Mouse (Mus musculus) lung, postnatal 4 days (tissue): ENCODE results near the gene Rundc3a.
"Not testable (repeated sequence)": the region's sequence is repeated elsewhere in the genome, so short reads cannot be mapped to it uniquely, and the experiment has no call there.

Experiments
- DNase-seq, 2 experiments: peaks; one replicate each; pipeline ENCODE4 v3.0.0; 2021

Gene Rundc3a

DNA sequence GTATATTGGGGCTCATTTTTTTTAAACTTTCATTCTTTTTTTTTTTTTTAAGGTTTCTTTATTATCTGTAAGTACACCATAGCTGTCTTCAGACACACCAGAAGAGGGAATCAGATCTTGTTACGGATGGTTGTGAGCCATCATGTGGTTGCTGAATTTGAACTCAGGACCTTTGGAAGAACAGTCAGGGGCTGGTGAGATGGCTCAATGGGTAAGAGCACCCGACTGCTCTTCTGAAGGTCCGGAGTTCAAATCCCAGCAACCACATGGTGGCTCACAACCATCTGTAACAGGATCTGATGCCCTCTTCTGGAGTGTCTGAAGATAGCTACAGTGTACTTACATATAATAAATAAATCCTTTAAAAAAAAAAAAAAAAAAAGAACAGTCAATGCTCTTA, 17.1 kb downstream of the Rundc3a start:
- not testable (repeated sequence) for DNase-seq

DNA sequence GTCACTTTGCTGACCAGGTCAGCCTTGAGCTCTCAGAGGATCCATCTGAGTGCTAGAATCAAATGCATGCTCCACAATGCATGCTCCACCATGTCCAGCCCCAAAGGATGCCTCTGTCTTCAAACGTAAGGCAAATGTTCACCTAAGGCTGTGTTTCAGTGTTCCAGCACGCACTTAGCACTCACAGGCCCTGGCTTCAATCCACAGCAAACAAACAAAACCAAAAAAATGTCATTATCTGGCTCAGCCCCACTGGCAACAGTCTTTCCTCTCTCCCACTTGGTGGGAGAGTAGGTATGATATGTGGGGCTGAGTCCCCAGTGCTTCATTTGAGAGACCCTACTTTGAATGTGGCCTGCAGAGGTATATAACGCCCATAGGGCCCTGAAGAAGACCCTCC, 17.9 kb downstream of the Rundc3a start:
- no peak for DNase-seq

DNA sequence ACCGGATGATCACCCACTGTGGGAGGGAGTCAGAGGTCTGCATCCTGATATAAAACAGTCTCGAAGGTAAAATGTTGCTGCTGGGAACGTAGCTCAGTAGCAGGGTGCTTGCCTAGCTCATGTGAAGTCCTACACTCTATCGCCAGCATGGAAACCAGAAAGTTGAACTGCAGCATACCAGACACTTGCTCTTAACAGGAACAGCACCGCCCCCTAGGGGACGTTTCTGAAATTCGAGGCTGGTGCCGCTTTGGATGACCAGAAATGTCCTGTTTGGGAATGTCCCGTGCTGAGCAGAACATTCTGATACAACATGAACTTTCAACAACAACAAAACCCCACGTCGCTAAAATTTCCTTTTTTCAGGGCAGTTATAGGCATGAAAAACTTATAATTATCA, 18.5 kb downstream of the Rundc3a start:
- DNase-seq, result peak; percentile 88 to 93

DNA sequence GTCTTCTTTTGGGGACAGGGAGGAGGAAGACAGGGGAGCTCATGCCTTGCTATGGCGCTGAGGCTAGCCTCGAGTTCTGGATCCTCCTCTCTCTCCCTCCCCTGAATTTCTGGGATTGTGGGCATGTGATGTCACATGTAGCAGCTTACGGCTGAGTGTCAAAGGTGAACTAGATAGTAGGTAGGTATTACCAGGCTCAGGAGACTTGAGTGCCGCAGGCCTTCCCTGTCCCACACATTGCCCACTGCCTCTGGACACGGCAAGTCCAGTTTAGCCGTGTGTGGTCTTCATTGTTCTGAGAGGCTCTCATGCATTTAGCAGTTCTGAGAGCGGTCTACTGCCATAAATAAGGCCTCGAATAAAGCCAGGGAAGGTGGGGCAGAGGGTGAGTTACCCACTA, 19.9 kb downstream of the Rundc3a start:
- DNase-seq, result no peak

DNA sequence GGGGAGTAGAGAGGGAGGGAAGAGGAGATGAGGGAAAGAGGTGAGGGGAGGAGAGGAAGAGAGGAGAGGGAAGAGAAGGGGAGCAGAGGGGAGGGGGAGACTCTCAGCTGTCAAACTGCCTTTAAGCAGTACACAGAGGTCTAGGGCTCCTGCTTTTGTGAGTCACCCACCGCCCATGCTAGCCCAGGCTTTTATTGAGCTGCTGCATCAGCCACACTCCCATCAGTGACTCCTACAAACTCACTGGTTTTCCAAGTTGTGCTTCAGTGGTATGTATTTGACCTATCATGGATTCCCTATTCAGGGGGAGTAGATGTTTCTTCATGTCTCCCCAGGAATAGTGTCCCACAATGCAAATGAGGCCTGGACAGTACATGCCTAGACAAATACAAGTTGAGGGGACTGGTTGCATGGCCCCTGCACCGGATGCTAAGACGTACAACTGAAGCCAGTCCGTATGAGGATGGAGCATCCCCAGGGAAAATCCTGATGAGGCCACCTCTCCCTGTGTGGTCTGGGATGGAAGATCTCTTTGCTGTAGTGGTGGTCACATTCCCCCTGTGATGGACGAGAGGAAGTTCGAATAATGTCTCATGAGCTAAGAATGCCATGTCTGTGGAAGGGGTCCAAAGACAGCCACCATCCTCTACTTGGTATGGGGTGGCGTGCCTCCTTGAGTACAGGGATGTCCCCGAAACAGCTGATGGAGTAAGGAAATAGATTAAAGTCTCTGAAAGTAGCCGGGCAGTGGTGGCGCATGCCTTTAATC, 22.0 kb downstream of the Rundc3a start:
- no peak for DNase-seq

DNA sequence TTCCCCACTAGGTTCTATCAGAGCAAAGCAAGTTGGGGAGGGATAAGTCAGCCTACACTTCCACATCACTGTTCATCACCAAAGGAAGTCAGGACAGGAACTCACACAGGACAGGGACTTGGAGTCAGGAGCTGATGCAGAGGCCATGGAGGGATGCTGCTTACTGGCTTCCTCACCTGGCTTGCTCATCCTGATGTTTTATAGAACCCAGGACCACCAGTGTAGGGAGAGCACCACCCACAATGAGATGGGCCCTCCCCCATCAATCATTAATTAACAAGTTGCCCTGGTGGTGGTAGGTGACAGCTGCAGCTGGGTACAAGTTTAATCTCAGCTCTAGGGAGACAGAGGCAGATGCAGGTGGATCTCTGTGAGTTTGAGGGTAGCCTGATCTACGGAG, 24.0 kb downstream of the Rundc3a start:
- no peak for DNase-seq

DNA sequence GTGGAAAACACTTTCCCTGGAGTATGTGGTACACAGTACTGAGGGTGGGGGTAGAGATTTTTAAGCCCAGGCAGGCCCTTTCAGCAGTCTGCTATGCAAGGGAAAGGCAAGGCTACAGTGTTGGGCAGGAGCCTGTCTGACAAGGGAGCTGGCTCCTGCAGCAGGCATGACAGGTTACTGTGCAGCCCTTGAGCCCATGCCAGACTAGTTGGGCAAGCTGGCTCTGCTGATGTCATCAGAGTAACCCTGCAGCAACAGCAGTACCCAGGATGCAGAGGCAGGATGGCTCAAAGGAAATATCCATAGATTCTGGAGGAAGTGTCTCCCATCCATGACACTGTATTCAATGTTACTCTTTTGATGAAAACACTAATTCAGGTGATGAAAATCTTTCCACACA, 25.7 kb downstream of the Rundc3a start:
- no peak for DNase-seq

DNA sequence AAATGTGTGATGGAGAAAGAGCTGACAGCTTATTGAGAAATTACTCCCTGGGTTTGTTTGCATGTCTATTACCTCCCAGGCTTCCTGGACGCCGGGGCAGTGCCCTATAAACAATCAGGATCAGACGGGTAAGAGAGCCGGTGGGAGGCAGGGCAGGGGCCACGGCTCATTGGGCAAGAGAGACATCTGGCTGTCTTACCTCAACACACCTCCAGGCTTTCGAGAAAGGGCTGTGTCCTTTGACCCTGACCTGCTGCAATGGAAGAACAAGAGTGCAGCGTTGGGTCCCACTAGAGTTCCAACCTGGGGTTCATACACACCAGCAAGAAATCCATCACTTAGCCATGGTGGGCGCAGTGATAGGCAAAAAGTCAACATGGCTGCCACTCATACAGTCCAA, 28.4 kb downstream of the Rundc3a start:
- DNase-seq, result no peak

DNA sequence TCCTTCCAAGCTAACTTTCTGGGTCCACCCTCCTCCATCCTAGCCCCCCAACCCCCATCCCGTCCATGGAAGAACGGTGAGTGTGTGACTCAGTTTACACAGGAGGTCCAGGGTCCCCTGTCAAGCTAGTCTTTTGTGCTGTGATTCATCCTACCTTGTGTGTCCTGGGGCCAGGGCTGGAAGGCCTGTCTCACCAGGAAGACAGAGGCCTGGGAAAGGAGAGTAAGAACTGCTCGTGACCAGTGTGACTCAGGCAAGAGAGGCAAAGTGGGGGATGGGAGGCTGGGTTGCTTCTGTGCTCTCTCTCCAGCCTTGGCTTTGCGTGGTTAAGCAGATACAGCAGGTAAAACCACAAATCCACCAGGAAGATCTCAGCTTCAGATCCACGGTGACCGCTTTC, 31.5 kb downstream of the Rundc3a start:
- DNase-seq, result no peak

DNA sequence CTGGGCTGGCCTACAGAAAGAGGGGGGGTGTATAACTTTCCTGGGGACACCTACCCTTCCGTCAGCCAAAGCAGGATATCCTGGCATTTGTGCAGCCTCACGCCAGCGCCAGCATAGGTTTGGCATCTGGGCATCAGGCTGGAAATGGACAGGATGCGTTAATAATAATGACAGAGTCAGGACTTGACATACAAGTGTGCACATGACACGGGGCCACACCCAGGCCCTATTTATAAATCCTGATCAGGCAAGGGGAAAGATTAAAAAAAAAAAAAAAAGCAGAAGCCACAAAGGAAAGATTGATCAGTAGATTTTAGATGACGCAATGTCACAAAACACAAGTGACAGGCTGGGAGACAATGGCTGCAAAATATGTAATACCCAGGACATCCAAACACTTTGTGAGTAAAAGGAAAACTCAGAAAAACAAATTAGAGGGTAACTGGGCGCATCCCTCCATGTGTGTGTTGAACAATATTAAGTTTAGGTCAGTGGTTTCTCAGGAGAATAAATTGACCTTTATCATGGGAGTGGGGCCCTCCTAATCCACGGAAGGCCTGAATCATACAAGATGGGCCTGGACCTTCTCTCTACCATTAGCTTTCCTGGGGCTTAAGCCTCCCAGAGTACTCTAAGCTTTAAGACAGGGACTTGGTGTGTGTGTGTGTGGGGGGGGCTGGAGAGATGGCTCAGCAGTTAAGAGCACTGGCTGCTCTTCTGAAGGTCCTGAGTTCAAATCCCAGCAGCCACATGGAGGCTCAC, 32.5 kb downstream of the Rundc3a start:
- peak; percentile 54 to 82 for DNase-seq

DNA sequence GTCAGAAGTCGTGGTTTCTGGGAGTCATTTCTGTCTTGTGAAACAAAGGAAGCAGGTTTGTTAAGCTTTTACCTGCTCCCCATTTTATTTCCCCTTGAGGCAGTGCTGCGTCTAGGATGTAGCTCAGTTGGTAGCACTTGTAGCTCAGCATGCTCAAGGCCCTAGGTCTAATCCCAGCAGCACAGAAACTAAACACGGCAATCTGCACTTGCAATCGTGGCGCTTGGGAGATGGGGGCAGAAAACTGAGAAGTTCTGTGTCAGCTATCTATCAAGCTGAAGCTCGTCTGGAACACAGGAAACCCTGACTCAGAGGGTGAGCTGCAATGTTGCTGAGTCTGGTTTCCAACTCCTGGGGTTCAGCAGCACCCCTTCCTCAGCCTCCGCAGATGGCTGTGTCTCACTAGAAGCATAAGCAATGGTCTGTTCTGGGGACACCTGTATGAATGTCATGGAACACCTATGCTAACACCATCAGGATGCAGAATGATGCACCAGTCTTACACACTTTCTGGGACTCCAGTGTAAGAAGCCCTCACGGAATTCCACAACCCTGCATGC, 35.9 kb downstream of the Rundc3a start:
- no peak for DNase-seq

DNA sequence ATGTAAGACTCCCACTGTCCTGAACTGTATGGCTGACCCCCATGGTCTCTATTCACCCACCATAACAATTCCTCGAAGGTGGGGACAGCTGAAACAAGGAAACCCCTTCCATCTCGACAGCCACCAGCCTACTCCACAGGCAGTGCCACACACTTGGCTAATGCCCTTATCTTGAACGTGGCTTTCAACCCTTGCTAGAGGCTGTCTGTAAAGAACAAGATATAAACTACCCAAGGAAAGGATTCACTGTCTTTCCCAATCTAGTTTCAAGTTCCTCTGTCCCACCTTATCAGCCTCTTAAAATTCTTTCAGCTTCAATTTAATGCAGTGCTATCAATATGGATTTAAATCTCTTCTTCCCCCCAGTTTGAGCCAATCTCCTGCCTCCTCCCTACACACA, 36.3 kb downstream of the Rundc3a start:
- no peak for DNase-seq

DNA sequence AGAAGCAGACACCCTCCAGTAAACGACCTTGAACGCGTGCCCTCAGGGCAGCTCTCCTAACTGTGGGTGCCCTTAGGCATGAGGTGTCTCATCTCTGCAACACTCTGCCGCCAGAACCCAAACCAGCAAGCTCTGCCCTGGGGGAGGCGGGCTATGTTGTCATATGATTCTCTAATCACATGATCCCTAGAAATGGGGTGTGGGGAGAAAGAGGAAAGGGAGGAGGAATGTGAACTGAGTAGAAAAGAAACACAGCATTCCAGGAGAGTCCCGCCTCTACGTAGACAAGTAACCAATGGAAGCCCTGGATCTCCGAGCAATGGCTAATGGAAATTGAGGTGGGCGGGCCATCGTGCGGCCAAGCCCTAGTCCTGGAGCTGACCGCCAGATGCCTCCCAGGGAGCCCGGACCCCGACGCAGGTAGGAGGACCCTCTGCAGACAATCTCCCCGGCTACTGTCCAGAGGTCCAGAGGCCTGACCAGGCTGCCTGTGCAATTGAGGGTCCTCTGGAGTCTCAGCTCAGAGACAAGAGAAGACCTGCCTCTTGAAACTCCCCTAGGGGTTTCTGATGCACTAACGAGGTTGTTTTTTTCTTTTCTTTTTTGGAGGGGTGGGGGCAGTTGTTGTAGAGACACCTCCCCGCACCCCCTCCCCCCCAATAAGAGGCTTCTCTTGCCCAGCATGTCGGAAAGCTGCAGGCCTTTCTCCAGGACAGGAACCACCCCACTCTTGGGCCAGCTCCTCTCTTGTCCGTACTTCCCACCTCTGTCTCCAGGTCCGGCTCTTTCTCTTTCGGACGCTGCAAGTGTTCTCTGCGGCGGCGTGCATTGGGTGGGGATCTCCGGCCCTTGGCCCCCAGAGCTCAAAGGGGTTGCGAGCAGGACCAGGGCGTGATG, 37.2 kb downstream of the Rundc3a start, which contains the start of gene Grn:
Gene Grn, plus strand, starts transcription at position 195 of the 897 bp plus-strand sequence.
- DNase-seq, result peak; percentile 93 to 94

DNA sequence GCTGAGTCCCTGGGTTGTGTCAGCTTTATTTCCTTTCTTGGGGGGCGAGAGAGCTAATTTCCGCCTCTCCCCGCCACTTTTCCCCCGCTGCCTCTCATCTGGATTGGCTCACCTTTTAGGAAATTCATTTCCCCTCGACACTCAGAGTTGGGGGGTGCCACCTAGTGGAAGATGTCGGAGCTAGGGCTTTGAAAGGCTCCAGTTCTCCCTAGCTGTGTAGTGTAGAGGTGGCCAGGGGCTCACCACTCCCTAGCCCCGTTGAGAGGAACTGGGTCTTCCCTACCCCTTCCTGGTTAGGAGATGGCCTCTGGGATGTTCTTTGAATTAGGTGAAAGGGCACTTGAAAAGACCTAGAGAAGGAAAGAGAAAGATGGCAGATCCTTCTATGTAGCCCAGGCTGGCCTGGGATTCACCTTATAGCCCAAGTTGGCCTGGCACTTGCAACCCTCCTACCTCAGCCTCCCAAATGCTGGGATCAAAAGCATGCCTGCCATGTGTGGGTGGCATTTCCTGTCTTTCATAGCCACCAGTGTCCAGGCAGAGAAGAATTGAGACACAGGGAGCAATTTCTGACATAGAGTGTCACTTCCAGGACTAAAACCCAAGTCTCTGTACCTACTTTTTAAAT, 37.9 kb downstream of the Rundc3a start:
- DNase-seq, result peak; percentile 80 to 87

DNA sequence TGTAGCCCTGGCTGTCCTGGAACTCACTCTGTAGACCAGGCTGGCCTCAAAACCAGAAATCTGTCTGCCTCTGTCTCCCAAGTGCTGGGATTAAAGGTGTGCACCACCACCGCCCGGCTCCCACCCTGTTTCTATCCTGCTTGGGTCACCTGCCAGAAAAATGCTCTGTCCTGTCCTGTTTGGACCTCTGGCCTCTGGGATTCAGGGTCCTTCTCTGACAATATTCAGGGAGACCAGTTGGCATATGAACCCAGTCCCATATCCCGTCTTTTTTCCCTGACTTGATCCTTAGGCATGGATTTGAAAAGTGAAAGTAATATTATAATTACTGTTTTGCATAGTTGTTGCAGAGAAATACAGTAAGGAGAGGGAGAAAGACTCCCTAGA, 38.5 kb downstream of the Rundc3a start:
- no peak for DNase-seq

DNA sequence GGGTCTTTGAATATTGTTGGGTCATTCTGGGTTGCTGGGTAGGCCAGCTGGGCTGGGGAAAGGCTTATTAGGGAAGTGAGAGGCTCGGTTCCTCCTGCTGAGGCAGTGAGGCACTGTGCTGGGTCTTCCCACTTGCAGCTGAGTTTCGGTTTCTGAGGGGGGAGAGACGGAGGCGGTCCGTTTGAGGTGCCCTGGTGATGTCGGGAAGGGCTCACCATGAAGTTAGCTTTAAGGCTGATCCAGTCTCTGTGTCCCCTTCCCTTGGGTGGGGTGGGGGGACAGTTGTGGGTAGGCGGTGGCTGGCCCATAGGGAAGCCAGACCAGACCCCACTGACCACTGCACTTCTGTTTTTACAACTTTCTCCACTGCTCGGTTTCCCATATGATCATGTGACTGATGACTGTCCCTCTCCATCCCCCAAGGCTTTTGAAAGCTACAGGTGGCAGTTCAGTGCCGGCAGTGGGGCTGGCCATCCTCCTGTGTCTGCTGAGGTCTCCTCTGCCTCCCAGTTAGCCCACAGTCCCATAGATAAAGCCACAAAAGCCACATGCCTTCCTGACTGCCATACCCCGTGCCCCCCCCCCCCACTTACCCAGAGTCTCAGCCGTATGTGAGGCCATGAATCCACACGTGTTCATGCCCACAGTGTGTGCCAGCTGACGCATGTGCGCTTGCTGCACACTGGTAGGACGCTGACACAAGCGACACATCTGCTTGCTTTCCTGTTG, 39.1 kb downstream of the Rundc3a start:
- peak; percentile 50 to 56 for DNase-seq

DNA sequence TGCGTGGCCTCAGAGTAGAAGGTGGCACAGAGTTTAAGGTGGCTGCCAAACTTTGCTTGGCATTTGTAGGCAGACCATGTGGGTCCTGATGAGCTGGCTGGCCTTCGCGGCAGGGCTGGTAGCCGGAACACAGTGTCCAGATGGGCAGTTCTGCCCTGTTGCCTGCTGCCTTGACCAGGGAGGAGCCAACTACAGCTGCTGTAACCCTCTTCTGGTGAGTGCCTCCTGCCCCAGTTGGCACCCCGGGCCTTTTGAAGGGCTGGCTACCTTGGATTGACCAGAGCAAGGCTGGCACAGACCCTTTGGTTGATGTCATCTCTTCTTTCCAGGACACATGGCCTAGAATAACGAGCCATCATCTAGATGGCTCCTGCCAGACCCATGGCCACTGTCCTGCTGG, 39.7 kb downstream of the Rundc3a start:
- no peak for DNase-seq

DNA sequence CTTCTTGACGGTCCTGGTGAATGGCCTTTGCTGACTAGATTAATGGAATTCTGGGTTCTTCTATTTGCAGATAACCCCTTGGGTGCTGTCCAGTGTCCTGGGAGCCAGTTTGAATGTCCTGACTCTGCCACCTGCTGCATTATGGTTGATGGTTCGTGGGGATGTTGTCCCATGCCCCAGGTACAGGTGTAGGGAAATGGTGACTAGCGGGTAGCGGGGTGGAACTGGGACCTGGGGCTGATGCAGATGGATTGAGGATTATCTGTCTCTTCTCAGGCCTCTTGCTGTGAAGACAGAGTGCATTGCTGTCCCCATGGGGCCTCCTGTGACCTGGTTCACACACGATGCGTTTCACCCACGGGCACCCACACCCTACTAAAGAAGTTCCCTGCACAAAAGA, 40.7 kb downstream of the Rundc3a start:
- DNase-seq, result no peak

DNA sequence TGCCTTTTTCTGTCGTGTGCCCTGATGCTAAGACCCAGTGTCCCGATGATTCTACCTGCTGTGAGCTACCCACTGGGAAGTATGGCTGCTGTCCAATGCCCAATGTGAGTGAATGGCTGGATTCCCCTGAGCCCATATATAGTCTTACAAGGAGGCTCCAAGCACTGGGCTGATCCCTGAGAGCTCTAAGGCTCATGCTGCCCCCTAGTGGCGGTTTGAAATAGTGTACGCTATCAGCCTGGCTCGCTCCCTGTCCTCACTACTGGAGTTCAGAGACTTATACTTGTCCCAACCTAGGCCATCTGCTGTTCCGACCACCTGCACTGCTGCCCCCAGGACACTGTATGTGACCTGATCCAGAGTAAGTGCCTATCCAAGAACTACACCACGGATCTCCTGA, 41.2 kb downstream of the Rundc3a start:
- peak; percentile 82 to 90 for DNase-seq

DNA sequence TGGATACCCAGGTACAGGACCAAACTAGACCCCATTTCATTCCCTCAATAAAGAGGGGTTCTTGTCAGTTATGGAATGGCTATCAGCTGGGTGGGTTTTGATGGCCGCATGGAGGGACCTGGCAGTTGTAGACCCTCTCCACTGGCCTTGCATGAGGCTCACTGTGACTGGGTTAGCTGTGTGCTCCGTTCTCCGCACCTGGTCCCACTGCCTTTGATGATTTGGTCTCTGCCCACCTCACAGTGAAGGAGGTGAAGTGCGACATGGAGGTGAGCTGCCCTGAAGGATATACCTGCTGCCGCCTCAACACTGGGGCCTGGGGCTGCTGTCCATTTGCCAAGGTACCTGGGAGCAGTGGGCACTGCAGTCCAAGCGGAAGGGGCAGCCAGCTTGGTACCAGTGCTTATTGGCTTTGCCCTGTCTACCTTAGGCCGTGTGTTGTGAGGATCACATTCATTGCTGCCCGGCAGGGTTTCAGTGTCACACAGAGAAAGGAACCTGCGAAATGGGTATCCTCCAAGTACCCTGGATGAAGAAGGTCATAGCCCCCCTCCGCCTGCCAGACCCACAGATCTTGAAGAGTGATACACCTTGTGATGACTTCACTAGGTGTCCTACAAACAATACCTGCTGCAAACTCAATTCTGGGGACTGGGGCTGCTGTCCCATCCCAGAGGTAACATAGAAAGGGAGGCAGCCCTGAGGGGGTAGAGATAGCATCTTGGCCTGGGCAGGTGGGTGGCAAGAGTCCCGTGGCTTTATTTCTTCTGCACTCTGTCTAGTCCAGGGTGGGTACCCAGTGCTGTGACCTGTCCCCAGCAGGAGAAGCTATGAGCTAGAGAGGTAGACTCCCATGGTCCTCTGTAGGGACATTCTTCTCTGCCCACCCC, 41.9 kb downstream of the Rundc3a start:
- DNase-seq, result no peak
